Mouse (Mus musculus): Measurements from ENCODE around the gene Rilpl1. TPM values are rescaled to one million over a fixed set of nuclear protein-coding genes. Genes with fewer than 3 reads are reported as not detected.
"Not testable (repeated sequence)": the region's sequence is repeated elsewhere in the genome, so short reads cannot be mapped to it uniquely, and the experiment has no call there.

The Rilpl1 gene
- total RNA-seq, 2 experiments from 2014 or later: 75.2 to 95.7 TPM

- DNase-seq (ENCODE audit: low spot score in 2 of 2): no peak
- intact Hi-C loops (cut with DNase I): loop anchor here (5.0 kb wide), 2 partner anchors 33 to 53 kb away; partner anchors contain the start of gene Snrnp35
These were observed 3.8 kb upstream of the Rilpl1 start for GRCm38 (mm10) chr5:124535016-124535415.

GRCm38 (mm10) chr5:124532451-124532850 lies 1.3 kb upstream of the Rilpl1 start:
- intact Hi-C loops (cut with DNase I): no loop called here
- no peak for DNase-seq (ENCODE audit: low spot score in 2 of 2)

- intact Hi-C loops (cut with DNase I): no loop called here
- DNase-seq (ENCODE audit: low spot score in 2 of 2): no peak
These were observed 366 bp upstream of the Rilpl1 start for GRCm38 (mm10) chr5:124531583-124531930.

GRCm38 (mm10) chr5:124529697-124530096 lies 1.5 kb downstream of the Rilpl1 start:
- intact Hi-C loops (cut with DNase I): no loop called here
- DNase-seq (ENCODE audit: low spot score in 2 of 2): no peak

- intact Hi-C loops (cut with DNase I): no loop called here
- DNase-seq (ENCODE audit: low spot score in 2 of 2): no peak
These were observed 2.0 kb downstream of the Rilpl1 start for GRCm38 (mm10) chr5:124529191-124529651.

GRCm38 (mm10) chr5:124528791-124529190 lies 2.4 kb downstream of the Rilpl1 start:
- intact Hi-C loops (cut with DNase I): no loop called here
- no peak for DNase-seq (ENCODE audit: low spot score in 2 of 2)

GRCm38 (mm10) chr5:124528351-124528750 lies 2.8 kb downstream of the Rilpl1 start:
- DNase-seq (ENCODE audit: low spot score in 2 of 2): no peak
- intact Hi-C loops (cut with DNase I): no loop called here

GRCm38 (mm10) chr5:124524943-124525342 lies 6.2 kb downstream of the Rilpl1 start:
- intact Hi-C loops (cut with DNase I): no loop called here
- no peak for DNase-seq (ENCODE audit: low spot score in 2 of 2)

- intact Hi-C loops (cut with DNase I): no loop called here
- no peak for DNase-seq (ENCODE audit: low spot score in 2 of 2)
These were observed 8.2 kb downstream of the Rilpl1 start for GRCm38 (mm10) chr5:124523032-124523431.

- DNase-seq (ENCODE audit: low spot score in 2 of 2): no peak
- intact Hi-C loops (cut with DNase I): no loop called here
These were observed 9.6 kb downstream of the Rilpl1 start for GRCm38 (mm10) chr5:124521588-124521987.

GRCm38 (mm10) chr5:124518648-124519047 lies 12.5 kb downstream of the Rilpl1 start:
- intact Hi-C loops (cut with DNase I): loop anchor here (1.0 kb wide), 1 partner anchor 15 kb away; no protein-coding TSS in a partner anchor
- DNase-seq (ENCODE audit: low spot score in 2 of 2): peak; percentile 77 to 94

- intact Hi-C loops (cut with DNase I): no loop called here
- DNase-seq (ENCODE audit: low spot score in 2 of 2): no peak
These were observed 15.4 kb downstream of the Rilpl1 start for GRCm38 (mm10) chr5:124515789-124516188.

- DNase-seq (ENCODE audit: low spot score in 2 of 2): no peak
- intact Hi-C loops (cut with DNase I): no loop called here
These were observed 20.6 kb downstream of the Rilpl1 start for GRCm38 (mm10) chr5:124510536-124511050.

- intact Hi-C loops (cut with DNase I): no loop called here
- no peak for DNase-seq (ENCODE audit: low spot score in 2 of 2)
These were observed 21.4 kb downstream of the Rilpl1 start for GRCm38 (mm10) chr5:124509742-124510237.

GRCm38 (mm10) chr5:124509200-124509599 lies 22.0 kb downstream of the Rilpl1 start:
- no peak for DNase-seq (ENCODE audit: low spot score in 2 of 2)
- intact Hi-C loops (cut with DNase I): no loop called here

- no peak for DNase-seq (ENCODE audit: low spot score in 2 of 2)
- intact Hi-C loops (cut with DNase I): no loop called here
These were observed 24.3 kb downstream of the Rilpl1 start for GRCm38 (mm10) chr5:124506731-124507359.

- intact Hi-C loops (cut with DNase I): no loop called here
- DNase-seq (ENCODE audit: low spot score in 2 of 2): no peak
These were observed 26.0 kb downstream of the Rilpl1 start for GRCm38 (mm10) chr5:124505235-124505634.

GRCm38 (mm10) chr5:124503742-124504141 lies 27.4 kb downstream of the Rilpl1 start:
- intact Hi-C loops (cut with DNase I): loop anchor here (1.0 to 5.0 kb wide), 2 partner anchors 15 to 34 kb away; no protein-coding TSS in a partner anchor
- peak; percentile 85 to 97 for DNase-seq (ENCODE audit: low spot score in 2 of 2)

GRCm38 (mm10) chr5:124501541-124501940 lies 29.6 kb downstream of the Rilpl1 start:
- intact Hi-C loops (cut with DNase I): loop anchor here (5.0 kb wide), 1 partner anchor 36 kb away; no protein-coding TSS in a partner anchor
- no peak for DNase-seq (ENCODE audit: low spot score in 2 of 2)

GRCm38 (mm10) chr5:124500573-124500972 lies 30.6 kb downstream of the Rilpl1 start:
- DNase-seq (ENCODE audit: low spot score in 2 of 2): peak; percentile 46 to 91
- intact Hi-C loops (cut with DNase I): loop anchor here (5.0 kb wide), 1 partner anchor 37 kb away; no protein-coding TSS in a partner anchor

GRCm38 (mm10) chr5:124500037-124500436 lies 31.2 kb downstream of the Rilpl1 start:
- DNase-seq (ENCODE audit: low spot score in 2 of 2): not testable (repeated sequence)
- intact Hi-C loops (cut with DNase I): loop anchor here (5.0 kb wide), 1 partner anchor 37 kb away; no protein-coding TSS in a partner anchor
